Mouse (Mus musculus) adrenal gland, postnatal 36 days (tissue): ENCODE results near the gene Rnf114. TPM values are rescaled to one million over a fixed set of nuclear protein-coding genes. Genes with fewer than 3 reads are reported as not detected.

Experiments
- DNase-seq, 2 experiments: peaks; one replicate each; pipeline ENCODE4 v3.0.0; 2021; ENCODE audit warnings: mixed read lengths in 1 of 2
- total RNA-seq, 2 experiments: library from RNA; stranded (reverse); gene quantifications; 2 replicates each; pipeline ENCODE4 v1.2.3; 2021

The Rnf114 gene
- total RNA-seq, 2 experiments from 2014 or later, result 77.1 to 87.6 TPM

DNA sequence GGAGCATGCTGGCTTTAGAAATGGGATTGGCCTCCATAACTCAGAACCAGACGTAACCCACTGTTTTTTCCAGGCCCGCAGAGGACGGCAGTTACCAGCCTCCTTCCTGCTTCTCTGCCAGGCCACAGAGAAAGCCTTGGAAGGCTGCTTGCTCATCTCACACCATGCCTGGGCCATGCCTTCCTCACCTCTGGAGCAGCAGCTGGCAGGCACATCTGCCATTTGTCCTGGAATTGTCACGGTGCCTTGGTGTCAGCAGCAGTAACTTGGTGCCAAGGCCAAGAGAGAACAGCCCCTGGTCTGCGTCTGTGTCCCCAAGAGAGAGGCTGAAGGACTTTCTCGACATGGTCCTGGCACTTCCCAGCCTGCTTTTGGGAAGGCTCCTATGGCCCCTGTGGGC lies 18.2 kb upstream of the Rnf114 start:
- DNase-seq, result no peak

DNA sequence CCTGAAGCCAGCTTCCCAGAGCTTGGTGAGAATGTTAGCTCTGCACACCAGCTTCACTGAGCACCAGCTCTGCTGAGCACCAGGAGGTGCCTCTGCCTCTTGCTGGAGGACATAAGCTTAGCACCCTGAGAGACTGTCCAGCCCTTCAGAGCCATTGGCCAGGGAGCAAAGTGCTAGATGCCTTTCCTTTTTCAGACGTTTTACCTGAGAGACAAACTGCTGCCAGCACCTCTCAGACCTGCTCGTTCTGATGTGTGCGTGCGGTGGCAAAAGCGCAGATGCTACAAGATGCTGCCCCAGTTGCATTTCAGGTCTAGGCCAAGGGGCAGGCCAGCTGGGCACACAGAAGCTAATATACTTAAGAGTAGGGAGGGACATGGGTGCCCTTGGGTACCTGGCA lies 16.8 kb upstream of the Rnf114 start:
- no peak for DNase-seq

DNA sequence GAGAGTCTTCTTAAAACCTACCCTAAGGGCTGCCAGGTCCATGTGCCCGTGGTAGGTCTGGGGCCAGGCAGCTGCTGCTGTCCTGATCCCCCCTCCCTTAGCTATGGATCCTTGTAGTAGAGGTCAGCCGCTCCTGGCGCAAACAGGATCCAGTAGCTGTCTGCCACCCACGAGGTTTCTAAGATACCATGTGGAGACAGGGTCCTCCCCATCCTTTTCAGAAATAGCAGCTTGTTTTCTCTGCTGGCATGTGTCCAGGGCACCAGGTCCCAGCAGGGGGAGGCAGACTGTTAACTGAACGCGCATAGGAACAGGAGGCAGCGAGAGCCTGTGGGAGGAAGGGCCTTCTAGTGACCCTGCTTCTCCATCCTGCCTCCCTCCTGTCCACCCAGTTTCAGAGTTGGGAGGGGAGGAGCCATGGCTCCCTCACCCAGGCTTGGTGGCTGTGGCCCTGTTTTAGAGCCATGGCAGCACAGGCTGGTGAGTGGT lies 16.2 kb upstream of the Rnf114 start:
- DNase-seq, result peak; percentile 59 to 64

GRCm38 (mm10) chr2:167476762-167477161 lies 15.7 kb upstream of the Rnf114 start:
- DNase-seq, result no peak

DNA sequence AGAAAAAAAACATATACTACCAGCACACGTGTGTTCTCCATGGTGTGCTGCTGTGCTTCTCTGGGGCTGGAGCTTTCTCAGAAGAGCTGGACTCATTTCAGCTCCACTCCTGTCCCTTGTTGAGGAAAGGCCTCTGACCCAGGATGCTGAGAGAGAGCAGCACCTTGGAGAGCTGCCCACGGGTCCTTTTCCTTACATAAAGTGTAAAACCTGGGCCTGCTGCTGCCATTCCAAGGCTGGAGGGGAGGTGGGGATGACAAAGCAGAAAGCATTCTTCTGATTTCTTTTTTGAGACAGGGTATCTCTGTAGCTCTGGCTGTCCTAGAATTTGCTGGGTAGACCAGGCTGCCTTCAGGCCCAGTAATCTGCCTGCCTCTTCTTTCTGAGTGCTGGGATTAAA lies 14.3 kb upstream of the Rnf114 start:
- DNase-seq, result peak in 1 of 2 experiments; percentile 51

DNA sequence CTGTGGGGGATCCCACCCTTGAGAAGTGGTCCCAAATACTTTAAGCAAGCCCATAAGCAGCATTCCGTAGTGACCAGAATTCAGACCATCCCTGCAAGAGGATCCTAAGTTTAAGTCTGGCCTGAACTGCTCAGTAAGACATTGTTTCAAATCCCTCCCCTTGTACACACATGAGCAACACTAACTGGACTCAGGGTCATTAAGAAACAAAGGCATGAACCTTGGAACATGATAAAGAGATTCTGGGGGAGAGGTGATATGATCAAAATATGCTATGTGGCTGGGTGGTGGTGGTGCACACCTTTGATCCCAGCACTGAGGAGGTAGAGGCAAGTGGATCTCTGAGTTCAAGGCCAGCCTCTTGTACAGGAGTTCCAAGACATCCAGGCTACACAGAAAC lies 12.9 kb upstream of the Rnf114 start:
- no peak for DNase-seq

- DNase-seq, result no peak
Observed at GRCm38 (mm10) chr2:167482681-167483080, 9.8 kb upstream of the Rnf114 start.

DNA sequence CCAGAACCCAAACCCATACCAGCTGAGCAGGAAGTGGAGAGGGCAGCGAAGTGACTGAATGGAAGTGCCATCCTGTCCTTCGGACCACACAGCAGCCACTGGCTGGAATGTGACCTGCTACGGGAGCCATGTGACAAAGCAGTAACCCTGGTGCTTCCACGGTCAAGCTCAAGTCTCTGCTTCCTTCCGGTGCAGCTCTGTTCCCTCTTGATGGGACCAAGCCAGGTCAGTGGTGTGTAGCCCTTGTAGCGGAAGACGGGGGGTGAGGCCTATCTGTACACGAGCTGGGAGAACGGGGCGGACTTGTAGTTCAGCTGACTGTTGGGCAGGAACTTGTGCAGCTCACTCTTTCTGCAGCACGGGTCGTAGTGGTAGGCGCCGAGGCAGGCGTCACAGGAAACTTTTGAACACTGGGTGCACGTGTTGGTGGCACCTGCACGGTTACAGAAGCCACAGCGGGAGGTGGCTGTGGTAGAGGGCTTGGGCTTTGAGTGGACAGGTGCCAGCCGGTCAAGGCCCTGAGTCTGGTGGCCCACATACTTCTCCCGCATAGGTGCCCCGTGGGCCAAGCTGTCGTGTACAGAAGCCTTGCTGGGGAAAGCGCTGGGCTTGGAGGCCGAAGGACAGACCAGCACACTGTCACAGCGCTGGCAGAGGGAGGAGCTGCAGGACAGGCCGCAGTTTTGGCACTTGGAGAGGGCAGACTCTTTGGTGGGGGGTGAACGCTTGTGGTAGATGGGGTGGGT lies 9.2 kb upstream of the Rnf114 start:
- DNase-seq, result peak in 1 of 2 experiments; percentile 39

GRCm38 (mm10) chr2:167483827-167484410 lies 8.5 kb upstream of the Rnf114 start:
- DNase-seq, result peak; percentile 50 to 51

- DNase-seq, result no peak
Observed at GRCm38 (mm10) chr2:167484932-167485331, 7.5 kb upstream of the Rnf114 start.

DNA sequence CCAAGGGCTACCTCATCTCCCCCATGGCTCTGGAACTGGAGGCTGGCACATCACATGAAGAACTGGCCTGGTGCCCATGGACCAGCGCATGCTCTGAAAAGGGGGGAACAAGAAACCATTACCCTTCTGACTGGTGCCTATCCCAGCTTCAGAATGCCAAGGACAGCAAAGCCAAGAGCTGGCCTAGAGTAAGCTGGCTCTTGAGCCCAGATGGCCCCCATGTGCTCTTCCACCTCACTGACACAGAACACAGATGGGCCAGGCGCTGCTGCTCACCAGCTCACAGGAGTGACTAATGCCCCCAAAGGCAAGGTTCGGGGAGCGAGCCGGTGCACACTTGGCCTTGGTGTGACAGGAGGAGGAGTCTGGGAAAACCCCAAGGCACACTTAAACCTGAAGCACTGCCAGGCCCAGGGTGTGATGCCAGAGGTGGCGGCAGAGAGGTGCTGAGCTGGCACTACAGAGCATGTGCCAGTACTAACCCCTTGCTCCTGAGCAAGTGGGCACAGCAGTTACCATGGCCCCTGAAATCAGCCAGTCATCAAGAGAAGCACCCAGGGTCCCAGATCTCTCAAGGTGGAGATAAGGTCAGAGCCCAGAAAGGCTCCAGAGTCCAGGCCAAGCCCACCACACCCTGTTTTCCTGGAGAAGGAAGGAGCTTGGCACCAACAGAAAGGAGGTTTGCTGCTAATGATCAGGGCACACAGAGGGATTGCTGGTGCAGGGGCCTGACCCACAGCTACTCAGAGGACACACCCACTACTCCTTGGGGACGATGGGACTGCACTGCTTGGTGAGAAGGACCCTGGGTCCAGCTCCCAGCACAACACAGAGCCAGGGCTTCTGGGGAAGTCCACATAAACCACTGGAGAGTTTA lies 6.7 kb upstream of the Rnf114 start:
- peak; percentile 87 to 89 for DNase-seq

DNA sequence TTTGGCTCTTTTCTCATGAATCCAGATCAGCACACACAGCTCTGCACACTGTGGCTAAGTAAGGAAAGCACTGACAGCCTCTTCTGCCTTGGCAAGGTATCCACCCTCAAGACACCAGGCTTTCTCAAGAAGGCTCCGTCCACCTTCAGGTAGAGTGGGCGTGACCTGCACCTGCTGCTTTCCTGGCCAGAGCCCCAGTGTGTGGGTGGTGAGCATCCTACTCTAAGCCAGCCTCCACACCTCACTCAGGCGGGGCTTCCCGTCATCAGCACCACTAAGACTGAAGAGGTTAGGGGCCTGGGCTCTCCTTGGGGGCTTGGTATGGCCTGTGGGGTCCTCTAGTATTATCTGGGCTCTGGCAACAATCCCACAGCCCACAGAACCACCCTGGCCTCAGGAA lies 5.9 kb upstream of the Rnf114 start:
- DNase-seq, result no peak

- DNase-seq, result no peak
Observed at GRCm38 (mm10) chr2:167487551-167487950, 4.9 kb upstream of the Rnf114 start.

- peak in 1 of 2 experiments; percentile 55 for DNase-seq
Observed at GRCm38 (mm10) chr2:167487994-167488393, 4.5 kb upstream of the Rnf114 start.

GRCm38 (mm10) chr2:167490813-167491525 lies 1.5 kb upstream of the Rnf114 start:
- DNase-seq, result peak in 1 of 2 experiments; percentile 60

- peak; percentile 95 for DNase-seq
Observed at GRCm38 (mm10) chr2:167492713-167493636, 530 bp downstream of the Rnf114 start, which contains the start of gene Spata2. Gene Spata2 (minus strand): TSS chr2:167492887.

DNA sequence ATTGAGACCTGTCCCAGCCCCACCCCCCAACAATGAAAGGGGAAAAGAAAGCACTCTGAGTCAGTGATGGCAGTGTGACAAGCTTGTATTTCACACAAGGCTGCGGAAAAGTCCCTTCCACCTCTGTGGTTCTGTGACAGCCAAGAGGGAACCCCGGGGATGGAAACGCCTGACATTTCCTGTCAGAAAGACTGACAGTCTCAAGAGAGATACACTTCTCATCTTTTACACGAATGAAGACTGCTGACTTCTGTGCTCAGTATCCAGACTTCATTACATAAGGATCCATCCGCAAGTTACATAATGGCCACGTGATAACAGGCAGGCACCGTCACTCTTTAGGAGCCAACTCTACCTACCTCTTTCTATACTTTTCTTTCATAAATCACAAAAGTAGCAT lies 4.0 kb downstream of the Rnf114 start:
- DNase-seq, result no peak

DNA sequence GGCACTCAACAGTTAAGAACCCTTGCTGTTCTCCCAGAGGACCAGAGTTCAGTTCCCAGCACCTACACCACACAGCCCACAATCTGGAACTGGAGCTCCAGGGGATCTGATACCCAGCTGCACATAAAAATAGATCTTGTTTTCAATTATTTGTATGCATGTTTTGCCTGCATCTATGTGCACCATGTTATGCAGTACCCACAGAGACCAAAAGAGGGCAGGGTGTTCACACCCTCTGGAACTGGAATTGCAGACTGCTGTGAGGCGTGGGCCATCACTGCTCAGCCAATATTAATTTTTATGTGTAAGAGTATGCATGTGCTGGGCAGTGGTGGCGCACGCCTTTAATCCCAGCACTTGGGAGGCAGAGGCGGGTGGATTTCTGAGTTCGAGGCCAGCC lies 4.8 kb downstream of the Rnf114 start:
- peak; percentile 66 to 75 for DNase-seq

- DNase-seq, result no peak
Observed at GRCm38 (mm10) chr2:167502554-167503252, 10.3 kb downstream of the Rnf114 start.

- DNase-seq, result peak; percentile 91 to 94
Observed at GRCm38 (mm10) chr2:167503253-167503895, 10.9 kb downstream of the Rnf114 start.
